Mouse (Mus musculus): ENCODE data around the gene Ncoa7.
A peak's percentile ranks its signal among the peaks of the same experiment; 100 is the strongest.
"Not testable (repeated sequence)": the region's sequence is repeated elsewhere in the genome, so short reads cannot be mapped to it uniquely, and the experiment has no call there.

The Ncoa7 gene

DNA sequence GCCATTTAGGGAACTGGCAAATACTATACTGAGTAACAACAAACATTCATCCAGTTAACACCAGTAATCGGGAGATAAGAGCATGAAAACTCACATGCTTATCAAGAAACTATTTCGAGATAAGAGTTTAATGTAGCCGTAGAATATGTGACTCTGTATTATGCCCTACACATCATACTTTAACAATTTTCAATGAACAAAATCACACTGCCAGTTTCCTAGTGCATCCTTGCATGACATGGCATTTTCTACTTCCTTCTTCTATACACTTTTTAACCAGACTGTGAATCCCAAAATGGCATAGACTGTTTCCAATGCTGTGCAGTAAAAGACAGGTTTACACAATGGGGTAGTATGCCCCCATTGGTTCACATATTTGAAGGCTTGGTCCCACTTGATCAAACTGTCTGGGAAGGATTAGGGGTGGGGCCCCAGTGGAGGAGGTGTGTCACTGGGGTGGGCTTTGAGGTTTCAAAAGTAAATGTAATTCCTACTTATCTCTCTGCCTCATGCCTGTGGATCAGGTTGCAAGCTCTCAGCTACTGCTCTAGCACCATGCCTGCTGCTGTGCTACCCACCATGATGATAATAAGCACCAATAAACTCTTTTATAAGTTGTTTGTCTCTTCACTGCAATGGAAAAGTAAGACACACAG is 15.3 kb downstream of the Ncoa7 start:
- no peak for DNase-seq

DNA sequence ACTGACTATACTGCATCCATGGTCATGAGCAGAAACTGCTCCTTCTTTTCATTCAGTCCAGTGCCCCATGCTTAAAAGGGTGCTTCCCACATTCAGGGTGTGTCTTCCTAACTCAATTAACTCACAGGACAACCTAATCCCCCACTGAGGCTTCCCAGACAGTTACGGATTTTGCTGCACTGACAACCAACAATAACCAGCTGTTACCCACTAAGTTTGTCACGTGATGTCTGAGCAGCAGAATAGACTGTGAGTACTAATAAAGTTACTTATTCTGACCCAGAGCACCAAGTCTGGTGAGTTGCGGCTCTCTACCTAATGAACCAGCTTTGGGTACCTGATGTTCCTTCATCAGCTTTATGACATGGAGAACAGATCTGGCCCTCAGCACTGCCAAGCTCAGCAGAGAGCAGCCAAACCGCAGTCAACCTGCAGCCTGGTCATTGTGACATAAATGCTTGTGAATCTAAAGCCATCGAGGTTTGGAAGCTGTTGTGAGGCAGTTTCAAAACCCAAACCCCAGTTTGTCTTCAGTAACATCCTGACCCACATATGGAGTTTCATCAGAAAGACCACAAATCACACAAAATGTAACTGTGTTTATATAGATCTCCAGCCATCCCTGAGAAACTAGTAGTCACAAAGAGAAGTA is 16.9 kb downstream of the Ncoa7 start:
- DNase-seq: no peak

DNA sequence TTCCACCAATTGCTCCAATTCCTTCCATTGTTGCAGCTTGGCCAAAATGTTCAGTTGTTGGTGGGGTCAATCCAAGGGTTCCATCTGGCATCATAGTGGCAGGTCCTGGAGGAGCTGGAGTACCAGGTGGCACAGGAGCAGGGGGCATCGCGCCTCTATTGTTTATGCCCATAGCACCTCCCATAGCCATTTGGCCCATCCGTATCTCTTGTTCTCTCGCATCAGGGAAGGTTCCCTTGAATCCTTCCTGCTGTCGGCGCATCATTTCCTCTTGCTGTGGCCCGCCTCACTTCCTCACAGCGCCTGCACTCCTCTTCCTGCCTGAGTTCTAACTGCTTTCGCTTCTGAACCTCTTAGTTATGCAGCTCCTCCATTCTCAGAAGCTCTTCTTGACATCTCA is 22.2 kb downstream of the Ncoa7 start:
- not testable (repeated sequence) for DNase-seq

DNA sequence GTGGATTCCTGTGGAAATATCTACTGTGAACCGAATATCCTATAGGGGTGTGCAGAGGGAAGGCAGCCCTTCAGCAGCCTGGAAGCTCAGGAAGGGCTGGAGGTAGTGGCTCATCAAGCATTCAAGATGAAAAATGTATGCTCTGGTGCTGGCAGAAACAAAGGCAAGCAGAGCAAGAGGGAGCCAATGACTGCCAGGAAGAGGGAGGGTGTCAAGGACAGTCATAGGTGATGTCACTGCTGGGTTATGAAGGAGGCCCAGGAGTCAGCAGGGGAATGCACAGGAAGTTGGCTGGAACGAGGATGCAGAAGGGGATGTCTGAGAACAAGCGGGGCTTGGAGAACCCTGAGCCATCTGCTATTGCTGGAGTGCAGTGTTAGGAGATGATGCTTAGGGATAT is 24.9 kb downstream of the Ncoa7 start:
- no peak for DNase-seq

DNA sequence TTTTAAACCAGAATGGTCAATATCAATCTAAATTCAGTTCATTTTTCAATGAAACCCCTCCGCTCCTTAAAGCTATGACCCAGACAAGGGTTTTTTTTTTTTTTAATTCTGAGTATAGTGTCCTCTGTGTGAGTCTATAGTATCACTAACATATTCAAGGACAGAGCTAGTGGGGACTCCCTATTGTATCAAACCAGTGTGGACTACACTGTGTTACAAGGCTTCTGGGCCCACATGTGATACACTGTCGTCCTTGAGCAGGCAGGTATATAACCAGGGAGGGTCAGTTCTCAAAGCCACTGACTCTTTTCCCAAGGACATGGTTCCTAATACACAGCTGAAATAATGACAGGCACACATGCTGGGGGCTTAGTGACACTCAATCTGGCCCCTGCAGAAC is 27.1 kb downstream of the Ncoa7 start:
- DNase-seq: no peak

DNA sequence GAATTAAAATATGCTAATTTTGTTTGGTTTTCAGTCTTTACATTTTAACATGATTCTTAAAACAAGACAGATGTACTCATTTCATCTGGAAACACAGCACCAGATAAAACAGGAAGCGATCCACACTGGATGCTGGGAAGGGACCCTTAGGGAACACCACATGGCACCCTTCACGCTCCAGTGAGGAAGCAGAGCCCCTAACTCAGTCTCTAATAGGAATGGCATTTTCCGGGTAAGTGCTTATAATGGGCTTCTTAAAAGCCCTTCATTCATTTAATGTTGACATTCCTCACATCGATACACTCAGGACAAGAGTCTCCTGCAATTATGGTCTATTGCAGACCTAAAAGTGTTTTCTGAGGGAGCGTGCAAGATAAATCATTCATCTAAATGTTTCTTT is 27.6 kb downstream of the Ncoa7 start:
- DNase-seq: no peak

DNA sequence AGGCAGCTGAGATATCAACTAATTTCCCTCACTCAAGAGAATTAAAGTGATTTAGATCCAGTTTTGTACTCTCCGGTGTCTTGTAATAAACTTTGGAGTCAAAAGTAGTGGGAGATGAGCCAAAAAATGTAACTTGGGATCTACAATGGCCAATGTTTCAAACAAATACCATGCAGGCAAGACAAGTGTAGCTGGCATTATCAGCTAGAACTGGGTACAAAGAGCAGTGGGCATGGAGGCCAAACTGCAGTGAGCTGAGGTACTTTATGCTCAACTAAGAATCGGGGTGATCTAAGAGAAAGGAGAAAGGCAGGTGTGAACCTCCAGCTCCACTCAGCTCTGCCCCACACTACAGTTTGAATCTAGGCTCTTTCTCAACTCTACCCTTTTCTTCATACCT is 28.7 kb downstream of the Ncoa7 start:
- DNase-seq: no peak

DNA sequence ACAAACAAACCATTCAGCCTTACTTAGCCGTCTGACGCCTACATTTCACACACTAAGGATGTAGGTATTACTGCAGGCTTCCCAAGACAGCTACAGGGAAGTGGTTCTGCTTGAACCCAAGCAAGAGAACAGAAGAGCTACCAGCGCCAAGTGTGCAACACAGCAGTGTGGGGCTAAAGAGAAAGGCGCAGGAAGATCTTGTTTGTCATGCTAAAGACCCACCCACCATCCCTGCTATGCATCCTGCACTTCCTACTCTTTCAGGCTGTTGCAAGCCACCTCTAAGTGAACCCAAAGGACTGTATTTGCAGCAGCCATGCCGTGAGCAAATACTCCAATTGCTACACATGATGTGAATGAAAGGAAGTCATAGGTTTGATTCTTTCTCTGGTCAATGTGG is 29.9 kb downstream of the Ncoa7 start:
- no peak for DNase-seq

DNA sequence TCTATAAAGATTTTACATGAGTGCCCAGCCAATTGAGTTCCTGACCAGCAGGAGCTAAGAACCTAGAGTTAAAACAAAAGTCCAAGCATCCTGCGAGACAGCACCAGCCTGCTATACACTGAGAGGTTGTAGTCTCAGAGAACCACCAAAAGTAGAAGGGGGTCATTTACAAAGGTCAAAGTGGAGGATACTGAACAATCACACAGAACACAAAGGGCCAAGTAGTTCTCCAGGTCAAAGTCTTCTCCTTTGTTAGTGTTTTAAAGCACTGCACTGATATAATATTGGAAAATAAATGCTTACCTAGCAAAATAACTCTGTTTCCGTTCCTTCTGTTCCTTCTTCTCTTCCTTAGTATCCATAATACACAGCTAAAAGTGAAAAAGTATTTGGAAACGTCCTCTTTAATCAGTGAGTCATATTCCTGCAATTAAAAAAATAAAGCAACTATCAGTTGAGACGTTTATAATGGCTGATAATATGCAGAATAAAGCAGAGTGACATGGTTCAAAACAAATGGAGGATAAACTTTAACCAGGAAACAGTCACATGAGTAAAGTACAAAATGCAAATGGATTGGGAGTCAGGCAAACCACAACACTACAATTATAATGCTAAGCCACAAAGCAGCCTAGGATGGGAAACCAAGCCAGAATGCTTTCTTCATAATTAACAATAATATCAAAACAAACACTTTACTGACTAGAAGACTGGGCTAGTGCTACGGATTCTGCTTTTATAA is 31.5 kb downstream of the Ncoa7 start:
- DNase-seq: no peak

DNA sequence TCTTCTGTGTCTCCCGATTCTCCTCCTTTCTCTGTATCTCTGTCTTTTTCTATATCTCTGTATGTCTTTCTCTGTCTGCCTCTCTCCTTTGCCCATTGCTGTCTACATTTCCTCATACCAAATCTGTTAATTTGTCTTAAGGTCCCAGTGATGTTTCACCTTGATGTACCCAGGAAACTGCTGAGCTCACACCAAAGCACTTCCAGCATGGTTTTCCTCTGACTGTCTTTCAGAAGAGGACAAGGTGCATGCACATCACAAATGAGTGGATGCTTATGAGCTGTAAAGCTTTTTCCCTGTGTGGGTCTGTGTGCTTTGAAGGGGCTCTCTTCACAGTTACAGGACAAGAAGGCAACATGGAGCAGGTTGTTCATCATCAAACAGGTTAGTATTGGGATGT is 34.3 kb downstream of the Ncoa7 start:
- DNase-seq: no peak

DNA sequence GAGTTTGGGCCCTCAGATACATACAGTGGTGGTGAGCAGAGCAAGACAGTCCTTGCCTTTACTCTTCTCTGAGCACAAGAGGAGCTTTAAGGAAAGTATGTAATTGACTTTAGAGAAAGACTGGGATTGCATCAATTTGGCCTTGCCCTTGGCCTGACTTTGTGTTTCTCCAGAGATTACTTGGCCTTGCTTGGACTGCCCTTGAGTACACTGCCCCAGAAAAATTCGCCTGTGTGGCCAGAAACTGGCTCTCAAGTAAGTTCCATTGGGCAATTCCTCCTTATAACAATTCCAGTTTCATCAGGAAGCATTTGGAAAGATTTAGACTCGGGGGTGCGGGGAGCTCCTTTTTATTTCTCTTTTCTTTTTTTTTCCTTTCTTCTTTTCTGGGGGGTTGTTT is 34.9 kb downstream of the Ncoa7 start:
- peak; percentile 27 for DNase-seq

DNA sequence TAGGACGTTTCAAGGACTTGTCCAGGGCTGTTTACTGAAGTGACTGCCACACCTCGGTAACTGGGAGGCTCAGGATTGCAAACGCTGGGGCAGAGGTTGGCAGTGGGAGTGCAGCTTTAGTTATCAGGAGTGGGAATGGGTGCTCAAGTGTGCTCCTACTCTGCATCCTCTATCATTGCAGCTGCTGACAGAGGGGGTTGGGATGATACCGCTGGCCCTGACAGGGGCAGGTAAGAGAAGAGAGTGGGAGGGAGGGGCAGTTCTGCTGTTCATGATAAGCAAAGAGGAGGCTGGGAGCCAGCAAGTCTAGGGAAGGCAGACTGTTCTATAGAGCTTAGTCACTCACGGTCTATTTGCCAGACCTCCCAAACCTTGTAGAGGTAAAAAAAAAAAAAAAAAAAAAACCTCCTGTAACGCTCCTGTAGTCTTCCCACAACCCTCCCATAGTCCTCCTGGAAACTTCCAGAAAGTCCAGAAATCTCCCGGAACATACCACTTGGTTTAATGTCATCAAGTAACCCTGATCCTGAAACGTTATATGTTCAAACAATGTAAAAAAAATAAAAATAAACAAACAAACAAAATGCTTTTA is 39.9 kb downstream of the Ncoa7 start:
- DNase-seq: no peak

DNA sequence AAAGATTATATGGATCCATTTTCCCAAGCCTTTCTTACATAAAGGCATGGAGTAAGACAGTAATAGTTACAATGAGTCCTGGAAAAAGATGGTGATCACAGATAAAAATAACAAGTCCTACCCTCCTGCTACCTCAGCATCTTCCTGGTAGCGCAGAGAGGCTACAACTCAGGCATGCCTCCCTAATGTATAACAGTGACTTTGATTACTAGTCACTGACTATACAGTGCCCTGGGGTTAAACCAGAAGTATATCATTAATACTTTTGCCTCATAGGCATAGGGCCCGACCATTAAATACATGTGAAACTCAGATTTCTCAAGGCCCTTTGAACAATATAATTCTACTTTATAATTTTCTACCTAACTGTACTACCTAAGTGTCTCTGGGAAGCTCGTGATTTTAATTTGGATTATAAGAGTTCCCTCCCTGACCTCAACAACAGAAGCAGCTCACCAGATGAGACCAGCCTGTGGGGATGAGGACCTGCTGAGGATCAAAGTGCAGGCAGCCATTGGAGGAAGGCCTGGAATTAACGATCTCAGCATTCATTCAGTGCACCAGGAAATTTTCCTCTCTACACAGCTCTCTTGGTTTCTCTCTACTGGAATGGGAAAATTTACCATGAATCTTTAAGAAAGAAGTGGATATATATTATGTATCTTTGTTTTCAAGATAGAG is 40.7 kb downstream of the Ncoa7 start:
- DNase-seq: no peak

DNA sequence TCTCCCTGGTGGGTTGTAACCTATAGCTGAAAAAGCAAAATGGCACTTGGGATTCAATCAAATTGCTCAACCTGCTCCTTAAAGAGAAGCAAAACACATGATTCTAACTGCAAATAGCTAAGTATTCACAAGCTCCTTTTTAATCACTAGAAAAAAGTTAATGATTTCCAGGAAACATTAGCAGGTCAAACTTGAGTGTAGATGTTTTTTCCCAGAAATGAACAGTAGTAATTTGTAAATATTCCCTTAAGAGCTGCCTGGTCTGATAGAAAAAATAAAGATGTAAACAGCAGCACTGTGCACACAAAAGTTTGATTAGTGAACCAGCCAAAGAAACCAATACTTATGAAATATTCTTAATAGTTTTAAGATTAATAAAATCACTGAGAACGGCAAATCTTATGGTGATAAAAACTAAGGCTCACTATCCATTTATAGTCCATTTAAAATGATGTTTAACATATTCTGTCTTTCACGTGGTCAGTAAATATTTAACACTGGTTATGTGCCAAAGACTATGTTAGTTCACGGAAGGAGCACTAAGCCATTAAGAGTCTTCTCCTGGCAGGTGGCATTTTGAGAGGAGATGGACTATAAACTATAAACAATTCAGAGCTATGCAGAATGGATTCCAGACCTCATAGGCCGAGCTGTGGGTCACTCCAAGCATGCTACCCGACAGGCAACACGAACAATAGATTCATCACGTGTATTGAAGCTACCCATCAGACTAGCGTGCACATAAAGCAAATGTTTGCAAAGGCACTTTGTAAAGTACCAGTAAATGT is 43.6 kb downstream of the Ncoa7 start:
- peak; percentile 30 for DNase-seq

DNA sequence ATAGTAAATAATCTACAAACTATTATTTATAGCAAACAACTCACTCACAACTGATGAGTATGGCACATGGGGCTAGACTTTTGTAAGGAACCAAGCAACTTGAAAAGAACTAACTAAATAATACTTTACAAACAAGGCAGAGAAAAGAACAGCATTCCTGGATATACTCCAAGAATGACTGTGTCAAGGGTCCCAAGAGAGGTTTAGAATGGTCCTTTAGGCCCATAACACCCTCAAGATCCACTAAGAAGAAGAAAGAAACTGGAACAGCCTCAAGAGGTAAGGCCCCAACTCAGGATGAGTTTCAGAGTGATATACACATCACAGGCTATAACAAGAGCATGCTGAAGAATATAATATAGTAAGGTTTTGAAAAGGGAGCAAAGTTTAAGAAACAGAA is 47.1 kb downstream of the Ncoa7 start:
- DNase-seq: no peak

DNA sequence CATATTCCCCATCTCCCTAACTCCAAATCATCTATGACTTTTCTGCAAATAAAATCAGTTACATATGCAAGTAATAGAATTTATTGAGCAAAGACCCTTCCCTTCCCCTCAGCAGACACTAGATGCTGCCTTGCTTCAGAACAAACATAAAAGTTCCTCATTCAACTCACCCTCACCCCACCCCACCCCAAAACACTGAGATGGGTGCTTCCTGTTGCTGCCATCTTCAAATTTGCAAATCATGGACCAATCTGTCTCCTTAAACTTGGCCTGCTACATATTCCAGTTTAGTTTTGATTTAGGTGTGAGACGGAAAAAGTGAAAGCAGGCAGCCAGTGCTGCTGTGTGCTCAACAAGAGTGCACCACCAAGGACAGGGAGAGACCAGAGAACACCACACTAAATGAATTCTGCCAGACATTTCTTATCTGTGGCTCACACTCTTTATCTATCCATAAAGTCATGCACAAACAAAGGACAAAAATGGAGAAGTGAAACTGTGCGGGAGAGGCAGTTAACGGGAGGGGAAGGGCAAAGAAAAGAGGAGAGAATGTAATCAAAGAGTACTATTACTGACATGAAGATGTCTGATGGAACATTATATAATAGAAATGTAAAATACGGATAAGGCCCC is 48.2 kb downstream of the Ncoa7 start:
- no peak for DNase-seq

DNA sequence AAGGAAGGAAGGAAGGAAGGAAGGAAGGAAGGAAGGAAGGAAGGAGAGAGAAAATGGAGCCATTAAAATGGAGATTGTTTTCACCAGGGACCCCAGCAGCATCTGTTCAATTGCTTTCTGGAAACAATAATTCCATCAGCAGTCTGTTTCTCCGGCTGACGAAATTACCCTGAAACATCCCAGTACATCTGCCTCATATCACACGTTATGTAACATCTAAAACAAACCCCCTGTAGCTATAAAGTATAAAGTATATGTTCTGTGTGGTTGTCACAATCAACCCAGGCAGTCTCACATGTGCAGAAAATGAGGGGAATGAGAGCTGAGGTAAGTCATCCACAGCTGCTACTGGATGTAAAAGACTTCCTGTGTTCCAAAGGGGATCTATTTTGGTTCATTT is 49.0 kb downstream of the Ncoa7 start:
- no peak for DNase-seq

DNA sequence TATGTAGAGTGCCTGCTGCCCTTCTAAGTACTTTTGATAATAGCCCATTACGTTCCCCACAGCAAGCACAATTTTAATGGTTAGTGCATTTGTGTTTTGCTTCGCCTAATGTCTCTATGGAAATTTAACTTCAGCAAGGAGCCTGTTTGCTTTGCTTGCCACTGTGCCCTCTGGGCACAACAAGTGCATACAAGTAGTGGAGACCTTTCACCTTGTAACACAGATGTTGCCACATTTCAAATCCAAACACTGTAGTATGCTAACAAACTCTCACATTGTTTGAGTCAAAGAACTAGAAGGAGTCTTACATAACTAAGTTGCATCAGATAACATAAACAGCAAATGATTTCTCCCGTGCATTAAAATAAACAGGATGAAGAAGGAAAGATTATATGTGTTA is 50.6 kb downstream of the Ncoa7 start:
- DNase-seq: no peak

DNA sequence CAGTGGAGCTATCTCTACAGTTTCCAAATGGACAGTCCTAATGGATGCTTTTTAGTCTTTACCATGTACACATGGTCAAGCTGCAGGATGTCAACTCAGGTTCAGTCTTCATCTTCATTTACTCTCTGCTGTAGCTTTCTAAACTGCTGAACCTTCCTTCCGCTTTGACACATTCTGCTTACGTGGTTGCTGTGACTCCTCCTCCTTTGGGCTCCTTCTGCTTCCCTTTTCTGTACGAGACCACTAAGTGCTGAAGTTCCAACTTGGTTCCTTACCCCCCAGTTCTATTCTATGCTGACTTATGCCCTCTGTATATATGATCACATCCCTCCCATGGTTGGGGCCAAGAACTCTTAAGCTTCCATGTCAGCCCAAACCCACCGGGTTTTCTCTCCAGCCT is 51.5 kb downstream of the Ncoa7 start:
- no peak for DNase-seq

DNA sequence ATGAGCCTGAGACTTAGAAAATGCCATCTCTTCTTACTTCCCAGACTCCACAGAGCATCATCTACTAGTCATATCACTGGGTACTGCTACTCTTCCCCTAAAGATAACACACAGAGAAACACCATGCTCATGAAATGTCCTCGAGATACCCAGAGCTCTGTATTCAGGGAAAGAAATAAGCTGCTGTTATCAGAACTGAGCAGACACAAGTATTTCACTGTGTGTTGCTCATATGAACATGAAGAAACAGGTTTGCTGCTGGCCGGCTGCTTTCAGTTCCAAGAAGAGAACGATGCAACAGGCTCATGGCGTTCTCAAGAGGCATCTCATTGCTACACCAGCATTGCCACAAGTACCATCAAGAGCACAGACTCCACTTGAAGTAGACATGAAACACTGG is 53.3 kb downstream of the Ncoa7 start:
- no peak for DNase-seq

DNA sequence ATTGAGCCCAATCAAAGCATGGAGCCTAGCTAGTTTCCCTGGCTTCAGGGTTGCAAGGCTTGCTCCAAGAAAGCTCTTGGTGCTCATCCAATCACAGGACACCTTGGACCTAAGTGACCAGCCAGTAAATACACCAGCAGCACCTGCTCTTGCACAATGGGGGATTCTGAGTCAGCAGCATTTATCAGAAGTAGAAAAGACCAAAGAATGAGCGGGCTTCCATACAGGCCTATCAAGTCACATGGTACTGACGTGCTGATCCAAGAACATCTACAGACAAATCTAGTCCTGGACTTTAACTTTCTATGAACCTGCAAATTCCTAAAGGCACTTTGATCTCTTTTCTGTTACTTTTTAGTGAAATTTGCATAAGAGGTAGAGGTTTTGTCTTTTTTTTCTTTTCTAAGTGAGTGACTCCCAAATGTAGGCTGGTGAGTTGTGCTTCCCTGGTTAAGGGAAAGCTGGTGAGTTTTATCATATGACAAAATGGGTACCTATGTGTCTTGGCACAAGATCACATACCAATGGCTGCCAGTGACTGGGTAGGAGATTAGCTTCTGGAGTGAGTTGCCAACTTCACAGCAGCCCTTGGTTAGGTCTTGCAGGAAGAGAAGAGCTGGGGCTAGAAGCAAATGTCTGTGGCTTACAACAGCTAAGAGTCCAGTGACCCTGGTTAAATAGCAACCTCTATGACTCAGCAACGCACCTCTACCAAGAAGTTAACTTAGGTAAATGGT is 57.7 kb downstream of the Ncoa7 start:
- peak; percentile 24 for DNase-seq
